Mouse (Mus musculus) midbrain, embryonic 16.5 days (tissue): Measurements from ENCODE around the gene Krtap11-1. TPM values are rescaled to one million over a fixed set of nuclear protein-coding genes. Genes with fewer than 3 reads are reported as not detected.
A peak's percentile ranks its signal among the peaks of the same experiment; 100 is the strongest.

Source experiments
- ATAC-seq: fragments of 200-750 bp; cut with Nextera tagmentation; 2 replicates; pipeline ENCODE4 v1.8.0; 2017; ENCODE audit warnings: moderate TSS enrichment
- H3K27ac ChIP-seq: fragments of 300-500 bp; sonication (generic); 2 replicates; pipeline ENCODE4 v1.5.1; 2014; ENCODE audit warnings: mild to moderate bottlenecking, low read length, mixed read lengths
- H3K27me3 ChIP-seq: fragments of 300-500 bp; sonication (generic); 2 replicates; pipeline ENCODE4 v1.6.1; 2014; ENCODE audit warnings: low read depth, low read length, mixed read lengths; ENCODE audit not compliant: control insufficient read depth, insufficient read depth
- H3K36me3 ChIP-seq: fragments of 300-500 bp; sonication (generic); 2 replicates; pipeline ENCODE4 v1.6.1; 2014; ENCODE audit warnings: mild to moderate bottlenecking, low read length, moderate library complexity, mixed read lengths; ENCODE audit not compliant: control insufficient read depth, insufficient read depth
- H3K4me1 ChIP-seq: fragments of 300-500 bp; sonication (generic); 2 replicates; pipeline ENCODE4 v1.6.1; 2014; ENCODE audit warnings: mild to moderate bottlenecking, low read length, mixed read lengths; ENCODE audit not compliant: control insufficient read depth, insufficient read depth
- H3K4me2 ChIP-seq: fragments of 300-500 bp; sonication (generic); 2 replicates; pipeline ENCODE4 v1.6.1; 2014; ENCODE audit warnings: mild to moderate bottlenecking, low read length, mixed read lengths
- H3K4me3 ChIP-seq: fragments of 300-500 bp; sonication (generic); 2 replicates; pipeline ENCODE4 v1.5.1; 2014; ENCODE audit warnings: low read depth, mild to moderate bottlenecking, low read length, moderate library complexity, mixed read lengths
- H3K9ac ChIP-seq: fragments of 300-500 bp; sonication (generic); 2 replicates; pipeline ENCODE4 v1.6.1; 2014; ENCODE audit warnings: low read depth, low read length, mixed read lengths
- H3K9me3 ChIP-seq: fragments of 300-500 bp; sonication (generic); replicated peaks from 2 replicates; pipeline ENCODE4 v1.6.1; 2014; ENCODE audit warnings: mild to moderate bottlenecking, low read length, mixed read lengths; ENCODE audit not compliant: control insufficient read depth, poor library complexity, severe bottlenecking
- WGBS: fragments of 180-500 bp; shearing (Covaris S2); extraction: QIAGEN DNeasy Blood & Tissue Kit; methylation state at CpG from one replicate; pipeline ENCODE4 v1.1.7; 2014; 5-methylcytosine and 5-hydroxymethylcytosine counted together
- polyA plus RNA-seq: library from polyadenylated mRNA; unstranded; fragments of >200 nt; fragmentation: Nextera tagmentation; extraction: Ambion mirVana; gene quantifications from 2 replicates; pipeline ENCODE4 v1.2.1, GENCODE M21; 2015

Krtap11-1 gene
- polyA plus RNA-seq, 1 experiment from 2014 or later = not detected

GRCm38 (mm10) chr16:89528380-89528779 is 42.6 kb downstream of the Krtap11-1 start:
- Histone ChIP-seq H3K36me3 (no peaks in the 10 kb centered on the region), H3K4me3 (no peak overlapping the region), H3K27ac (peak overlapping the region; percentile 38; the same call in 1 of the 2 replicates), H3K4me1 (peaks cover 28% of the 10 kb centered on the region), H3K4me2 (no peak overlapping the region), H3K9ac (no peak overlapping the region), H3K27me3 (no peaks in the 10 kb centered on the region), H3K9me3 (no peaks in the 10 kb centered on the region)
- peak; percentile 63 for ATAC-seq
- 21% methylated on average over 3 of the region's 3 CpGs for WGBS

- Histone ChIP-seq H3K4me2 (no peak overlapping the region), H3K27ac (no peak overlapping the region), H3K4me1 (0 out of 2 replicates have a peak, but pooled peaks cover 3% of the 10 kb centered on the region), H3K9ac (no peak overlapping the region), H3K9me3 (no peaks in the 10 kb centered on the region), H3K4me3 (no peak overlapping the region), H3K27me3 (no peaks in the 10 kb centered on the region), H3K36me3 (no peaks in the 10 kb centered on the region)
- 94% methylated on average over 4 of the region's 4 CpGs for WGBS
- no peak for ATAC-seq
Measured at GRCm38 (mm10) chr16:89520996-89521395, 50.0 kb downstream of the Krtap11-1 start.

- Histone ChIP-seq H3K9ac (no peak overlapping the region), H3K9me3 (no peaks in the 10 kb centered on the region), H3K4me2 (no peak overlapping the region), H3K4me3 (no peak overlapping the region), H3K4me1 (0 out of 2 replicates have a peak, but pooled peaks cover 3% of the 10 kb centered on the region), H3K27ac (no peak overlapping the region), H3K36me3 (no peaks in the 10 kb centered on the region), H3K27me3 (no peaks in the 10 kb centered on the region)
- 91% methylated on average over 2 of the region's 2 CpGs for WGBS
- ATAC-seq = peak; percentile 67; the same call in 1 of the 2 replicates
Measured at GRCm38 (mm10) chr16:89520555-89520954, 50.4 kb downstream of the Krtap11-1 start.

Other genes starting within 250 kb of the Krtap11-1 start
- not detected in 2 replicates for gene Krtap21-1, start 167.3 kb downstream of the Krtap11-1 start, polyA plus RNA-seq
- gene Krtap6-2, start 151.1 kb downstream of the Krtap11-1 start, polyA plus RNA-seq = not detected in 2 replicates
- not detected in 2 replicates for gene Krtap8-1, start 83.2 kb downstream of the Krtap11-1 start, polyA plus RNA-seq
- gene Krtap7-1, start 62.9 kb downstream of the Krtap11-1 start, polyA plus RNA-seq = not detected in 2 replicates